Mouse (Mus musculus): ENCODE results near the gene Mrps2. TPM values are rescaled to one million over a fixed set of nuclear protein-coding genes. Genes with fewer than 3 reads are reported as not detected.

Mrps2 gene
- total RNA-seq, 4 experiments from 2014 or later: 39.7 to 52.1 (median 46.1) TPM

Other genes with a start within 250 kb of the Mrps2 start
- 10 to 100 TPM in 2 of 4 experiments, 1 to 10 TPM in 2; 6.2 to 14.0 (median 10.4) TPM for gene Ppp1r26, start 21.3 kb upstream of the Mrps2 start, total RNA-seq (2022)
- under 1 TPM in 3 of 4 experiments, not detected in 1; 0.49 to 0.99 (median 0.89) TPM for gene 1700007K13Rik, start 1.7 kb upstream of the Mrps2 start, total RNA-seq (2022)
- gene Gbgt1, start 28.8 kb downstream of the Mrps2 start, total RNA-seq (2022): 10 to 100 TPM in 1 of 4 experiments, 1 to 10 TPM in 3; 4.8 to 12.6 (median 6.7) TPM
- 1 to 10 TPM; 3.0 to 5.1 (median 4.7) TPM for gene Gm10134, start 38.0 kb downstream of the Mrps2 start, total RNA-seq (2022)
- gene Ralgds, start 45.1 kb downstream of the Mrps2 start, total RNA-seq (2022): 10 to 100 TPM; 33.3 to 51.0 (median 38.6) TPM
- not detected for gene Cel, start 95.3 kb downstream of the Mrps2 start, total RNA-seq (2022)
- gene Gtf3c5, start 115.7 kb downstream of the Mrps2 start, total RNA-seq (2022): 10 to 100 TPM; 21.4 to 26.3 (median 23.4) TPM
- not detected for gene Gfi1b, start 153.9 kb downstream of the Mrps2 start, total RNA-seq (2022)
- 10 to 100 TPM; 20.0 to 30.8 (median 25.2) TPM for gene Tsc1, start 173.2 kb downstream of the Mrps2 start, total RNA-seq (2022)
- gene Spaca9, start 231.7 kb downstream of the Mrps2 start, total RNA-seq (2022): under 1 TPM in 3 of 4 experiments, not detected in 1; 0.52 to 0.77 (median 0.75) TPM
- under 1 TPM; 0.20 to 0.80 (median 0.62) TPM for gene Ak8, start 232.1 kb downstream of the Mrps2 start, total RNA-seq (2022)

Measured in adrenal gland, adult 8-10 months (tissue).